ENCODE assay signal across 7 mouse cellular contexts in genomic region chr8:85081216-85081555, GRCm38 (mm10). TPM values are rescaled to one million over a fixed set of nuclear protein-coding genes. Genes with fewer than 3 reads are reported as not detected.
DNase-seq lines count a peak whose midpoint lies in the region; ATAC-seq and TF ChIP-seq lines count a peak whose summit lies in the region.

Gene Wdr83, minus strand, starts transcription at chr8:85081306.

- H3K27me3 ChIP-seq in forebrain, embryonic 16.5 days (replicated peaks; ENCODE audit: control insufficient read depth, insufficient read depth, low read length): no peaks in the 10 kb centered on the region
- no peaks in the 10 kb centered on the region for H3K27me3 ChIP-seq in hindbrain, embryonic 11.5 days (ENCODE audit: control insufficient read depth, insufficient read depth, low read length)
- no peaks in the 10 kb centered on the region for H3K27me3 ChIP-seq in thymus, adult 2 months (ENCODE audit: control insufficient read depth, insufficient read depth, low read length)

- in situ Hi-C loops in ES-E14 (cut with MboI; ENCODE audit: low sequenced_read_pairs in 2 of 2, unreplicated experiment in 2 of 2): no loop called here

- H3K4me1 ChIP-seq in ES-E14 (ENCODE audit: control insufficient read depth in 2 of 2, insufficient read depth in 2 of 2, low read length in 2 of 2, poor library complexity in 1 of 2): peaks cover 2 to 10% of the 10 kb centered on the region in 2 experiments; a peak in 3 of 4 replicates
- H3K4me1 ChIP-seq in forebrain, embryonic 16.5 days (replicated peaks; ENCODE audit: control insufficient read depth, insufficient read depth, low read length): peaks cover 34% of the 10 kb centered on the region
- peaks cover 3% of the 10 kb centered on the region; the same call in 1 of the 2 replicates for H3K4me1 ChIP-seq in hindbrain, embryonic 11.5 days (replicated peaks; ENCODE audit: control insufficient read depth, insufficient read depth, low read length)
- H3K4me1 ChIP-seq in thymus, adult 2 months (replicated peaks; ENCODE audit: control insufficient read depth, insufficient read depth, low read length): peaks cover 28% of the 10 kb centered on the region

- peak within 1 kb of the TSS; percentile 90 to 91 for H3K4me3 ChIP-seq in ES-E14 (ENCODE audit: insufficient read depth in 1 of 2, low read depth in 1 of 2, low read length in 2 of 2, poor library complexity in 1 of 2, severe bottlenecking in 1 of 2)
- peak within 1 kb of the TSS; percentile 57 for H3K4me3 ChIP-seq in forebrain, embryonic 16.5 days (replicated peaks; ENCODE audit: low read length)
- H3K4me3 ChIP-seq in hindbrain, embryonic 11.5 days (ENCODE audit: low read depth, low read length): peak within 1 kb of the TSS; percentile 92
- H3K4me3 ChIP-seq in thymus, adult 2 months (ENCODE audit: control insufficient read depth, insufficient read depth, low read length): peak within 1 kb of the TSS; percentile 98

- intact Hi-C loops in left cerebral cortex, postnatal 36 days (cut with DNase I): loop anchor here (5.0 kb wide), 1 partner anchor 36 kb away; no protein-coding TSS in a partner anchor

- TF ChIP-seq CTCF in thymus, adult 2 months (IDR thresholded peaks at IDR 0.05; ENCODE audit: borderline replicate concordance, control insufficient read depth, extremely low read depth, insufficient read depth, low read length, poor library complexity): no peak

- H3K27ac ChIP-seq in ES-E14 (ENCODE audit: insufficient read depth, low read depth, low read length, poor library complexity, severe bottlenecking): no peak within 1 kb of the TSS; the same call in 1 of the 2 replicates
- 0 out of 2 replicates have a peak within 1 kb of the TSS, but pooled peaks have one; percentile 12 for H3K27ac ChIP-seq in forebrain, embryonic 16.5 days (ENCODE audit: low read length)
- peak within 1 kb of the TSS; percentile 42 for H3K27ac ChIP-seq in hindbrain, embryonic 11.5 days (ENCODE audit: low read depth, low read length)
- peak within 1 kb of the TSS; percentile 68 for H3K27ac ChIP-seq in thymus, adult 2 months (ENCODE audit: control insufficient read depth, insufficient read depth, low read length)

- no peaks in the 10 kb centered on the region for H3K9me3 ChIP-seq in ES-E14 (ENCODE audit: control insufficient read depth, insufficient read depth, low read depth, low read length)
- H3K9me3 ChIP-seq in forebrain, embryonic 16.5 days (ENCODE audit: control insufficient read depth, low read length): no peaks in the 10 kb centered on the region
- H3K9me3 ChIP-seq in hindbrain, embryonic 11.5 days (ENCODE audit: control insufficient read depth, low read length): no peaks in the 10 kb centered on the region

- peak within 1 kb of the TSS; percentile 71 for H3K4me2 ChIP-seq in forebrain, embryonic 16.5 days (ENCODE audit: low read length)
- peak within 1 kb of the TSS; percentile 91 for H3K4me2 ChIP-seq in hindbrain, embryonic 11.5 days (replicated peaks; ENCODE audit: low read depth, low read length)

- peak; percentile 30 for ATAC-seq in forebrain, embryonic 16.5 days
- peak; percentile 31; the same call in 1 of the 2 replicates for ATAC-seq in hindbrain, embryonic 11.5 days (ENCODE audit: low FRiP score)
- ATAC-seq in megakaryocyte-erythroid progenitor cell, adult 5-6 weeks (replicated peaks; ENCODE audit: low FRiP score, low TSS enrichment, poor library complexity, severe bottlenecking): peak; percentile 59

- H3K9ac ChIP-seq in ES-E14 (ENCODE audit: insufficient read depth, low read depth, low read length, poor library complexity, severe bottlenecking): peak within 1 kb of the TSS; percentile 88
- H3K9ac ChIP-seq in forebrain, embryonic 16.5 days (replicated peaks; ENCODE audit: low read depth, low read length): peak within 1 kb of the TSS; percentile 81
- H3K9ac ChIP-seq in hindbrain, embryonic 11.5 days (ENCODE audit: low read depth, low read length): peak within 1 kb of the TSS; percentile 94

- WGBS in forebrain, embryonic 16.5 days: 2% methylated on average over 9 of the region's 9 CpGs
- WGBS in hindbrain, embryonic 11.5 days: 3% methylated on average over 9 of the region's 9 CpGs
- 1% methylated on average over 9 of the region's 9 CpGs for WGBS in thymus, adult 2 months

- TF ChIP-seq POLR2A in thymus, adult 2 months (IDR thresholded peaks at IDR 0.05; ENCODE audit: control insufficient read depth, extremely low read depth, insufficient read depth, low read length, poor library complexity): peak; percentile 46; the same call in 1 of the 2 replicates

- peak; percentile 84 for DNase-seq in ES-E14 (ENCODE audit: low read depth, low spot score)
- no peak for DNase-seq in adrenal gland, postnatal 25 days
- DNase-seq in hindbrain, embryonic 11.5 days (ENCODE audit: low spot score): peak; percentile 29
- DNase-seq in left cerebral cortex, postnatal 36 days (ENCODE audit: low spot score in 2 of 2): no peak
- peak; percentile 77 for DNase-seq in thymus, adult 2 months

- H3K36me3 ChIP-seq in ES-E14 (ENCODE audit: control insufficient read depth, insufficient read depth, low read length, poor library complexity, severe bottlenecking): peaks cover 4% of the 10 kb centered on the region; the same call in 1 of the 2 replicates
- H3K36me3 ChIP-seq in forebrain, embryonic 16.5 days (ENCODE audit: control insufficient read depth, insufficient read depth): peaks cover 7% of the 10 kb centered on the region
- no peaks in the 10 kb centered on the region for H3K36me3 ChIP-seq in hindbrain, embryonic 11.5 days (ENCODE audit: control insufficient read depth, insufficient read depth, low read length)
- H3K36me3 ChIP-seq in thymus, adult 2 months (ENCODE audit: control insufficient read depth, insufficient read depth, low read length): peaks cover 6% of the 10 kb centered on the region; the same call in 1 of the 2 replicates

TF ChIP-seq in ES-E14, 5 proteins besides CTCF, POLR2A, EP300 and RAD21:
- TF ChIP-seq ZNF384 (IDR thresholded peaks at IDR 0.05; ENCODE audit: low read depth, low read length) (no peak), MAFK (IDR thresholded peaks at IDR 0.05; ENCODE audit: insufficient read depth, low read depth, low read length) (no peak), HCFC1 (IDR thresholded peaks at IDR 0.05; ENCODE audit: borderline replicate concordance, insufficient read depth, low read length) (no peak), CHD2 (IDR thresholded peaks at IDR 0.05; ENCODE audit: low read depth, low read length) (no peak), ZC3H11A (IDR thresholded peaks at IDR 0.05; ENCODE audit: borderline replicate concordance, low read depth, low read length) (no peak)

RNA-seq across cellular contexts. Expression of gene Wdr83, which starts in this region (rescaled TPM):
- total RNA-seq in ES-E14 (2012; rRNA removed): 26.4 and 32.6 TPM in 2 replicates
- 22.7 and 29.2 TPM in 2 replicates for total RNA-seq in adrenal gland, postnatal 25 days (2021)
- 53.1 and 61.1 TPM in 2 replicates for polyA plus RNA-seq in forebrain, embryonic 16.5 days (2015; fragmentation: Nextera tagmentation; extraction: Ambion mirVana)
- polyA plus RNA-seq in hindbrain, embryonic 11.5 days (2014; fragmentation: Nextera tagmentation; extraction: Ambion mirVana): 52.6 and 55.9 TPM in 2 replicates
- total RNA-seq in left cerebral cortex, postnatal 36 days (2021): 10 to 100 TPM; 26.0 to 28.9 TPM
- 50.1 and 102 TPM in 2 replicates for total RNA-seq in megakaryocyte-erythroid progenitor cell, adult 5-6 weeks (2014; fragmentation: Nextera tagmentation)
- total RNA-seq in megakaryocyte-erythroid progenitor cell, adult 5-6 weeks (2017): 23.1 and 25.2 TPM in 2 replicates
- polyA plus RNA-seq in thymus, adult 2 months (2012; rRNA removed): 51.9 and 56.3 TPM in 2 replicates

Comparison
In these comparisons a context has a peak if more than half of its experiments do, and no peak if none do; other contexts are left out.
1. DNase-seq: peak in ES-E14 (single experiment), hindbrain, embryonic 11.5 days (single experiment) and thymus, adult 2 months (single experiment); none in adrenal gland, postnatal 25 days (single experiment) and left cerebral cortex, postnatal 36 days (0 of 2).
2. Peak in every context shown above with its lines, with median percentiles within 50 percentile points of each other: H3K4me3 ChIP-seq, H3K9ac ChIP-seq and ATAC-seq.